Mouse (Mus musculus): ENCODE results near the gene Adcy7.

DNA sequence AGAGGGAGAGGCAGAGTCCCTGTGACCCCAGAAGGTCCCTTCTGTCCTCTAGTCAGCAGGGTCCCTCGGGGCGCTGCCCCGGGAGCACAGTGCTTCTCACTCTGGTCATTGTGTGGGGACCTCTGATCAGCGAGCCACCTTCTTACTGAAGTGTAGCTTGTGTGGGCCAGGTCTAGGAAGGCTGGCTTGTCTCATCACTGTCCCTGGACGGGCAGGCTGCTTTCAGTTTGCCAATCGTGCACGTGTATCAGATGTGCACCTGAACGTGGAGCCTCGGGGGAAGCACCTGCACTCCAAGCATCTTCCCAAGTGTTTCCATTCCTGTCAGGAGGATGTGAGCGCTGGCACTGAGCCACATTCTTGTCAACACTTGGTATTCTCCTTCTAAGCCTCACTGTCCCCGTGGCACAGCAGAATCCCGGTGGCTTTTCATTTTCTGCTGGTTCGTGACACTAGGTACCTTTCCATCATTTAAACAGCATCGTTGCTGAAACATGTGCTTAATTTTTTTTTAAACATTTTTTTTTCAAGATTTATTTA lies 14.3 kb downstream of the Adcy7 start:
- TF ChIP-seq CTCF (IDR thresholded peaks at IDR 0.05; ENCODE audit: borderline replicate concordance, insufficient read depth, low read length), result no peak
- TF ChIP-seq POLR2A (IDR thresholded peaks at IDR 0.05; ENCODE audit: low read depth, low read length), result no peak
